Mouse (Mus musculus) cerebellum, adult 2 months (tissue): ENCODE data around the gene Cd80.

Experiments
- CTCF ChIP-seq: fragments of 200-500 bp; IDR thresholded peaks from 2 replicates; pipeline ENCODE4 v1.5.1; 2011; ENCODE audit warnings: low read depth, mild to moderate bottlenecking, control low read depth, low read length, moderate library complexity, borderline replicate concordance; ENCODE audit not compliant: insufficient read depth
- POLR2A ChIP-seq: fragments of 200-500 bp; IDR thresholded peaks from 2 replicates; pipeline ENCODE4 v1.6.1; 2011; ENCODE audit warnings: low read length, control low read depth, borderline replicate concordance; ENCODE audit not compliant: insufficient read depth

DNA sequence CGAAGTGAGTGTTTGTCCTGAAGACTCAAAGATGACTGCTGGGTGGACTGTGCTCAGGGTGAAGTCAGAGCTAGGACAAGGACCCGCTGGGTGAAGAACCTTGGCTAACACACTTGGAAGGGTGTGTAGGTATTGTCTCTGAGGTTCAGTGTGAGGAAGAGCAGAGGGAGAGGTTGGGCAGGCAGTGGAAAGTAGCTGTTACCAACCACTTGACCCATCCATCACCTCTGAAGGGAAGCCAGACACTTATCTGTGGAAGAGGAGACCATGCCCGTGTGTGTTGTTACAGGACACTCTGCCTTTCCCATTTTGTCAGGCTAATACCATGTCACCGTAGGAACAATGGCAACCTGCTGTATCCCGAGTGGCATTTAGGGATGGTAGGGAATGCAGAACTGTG is 49.1 kb upstream of the Cd80 start:
- TF ChIP-seq CTCF (no peak), POLR2A (no peak)
